Mouse (Mus musculus) hindbrain, embryonic 12.5 days (tissue): ENCODE results near the gene Zfp369. TPM values are rescaled to one million over a fixed set of nuclear protein-coding genes. Genes with fewer than 3 reads are reported as not detected.
"Not testable (repeated sequence)": the region's sequence is repeated elsewhere in the genome, so short reads cannot be mapped to it uniquely, and the experiment has no call there.

Source experiments
- ATAC-seq: fragments of 200-750 bp; cut with Nextera tagmentation; 2 replicates; pipeline ENCODE4 v1.8.0; 2017; ENCODE audit warnings: moderate TSS enrichment; ENCODE audit not compliant: low FRiP score
- H3K27ac ChIP-seq: fragments of 300-500 bp; sonication (generic); 2 replicates; pipeline ENCODE4 v1.5.1; 2016; ENCODE audit warnings: mild to moderate bottlenecking
- H3K27me3 ChIP-seq: fragments of 300-500 bp; sonication (generic); 2 replicates; pipeline ENCODE4 v1.6.1; 2016; ENCODE audit warnings: mild to moderate bottlenecking
- H3K36me3 ChIP-seq: fragments of 300-500 bp; sonication (generic); 2 replicates; pipeline ENCODE4 v1.6.1; 2016; ENCODE audit warnings: mild to moderate bottlenecking
- H3K4me1 ChIP-seq: fragments of 300-500 bp; sonication (generic); 2 replicates; pipeline ENCODE4 v1.6.1; 2016
- H3K4me2 ChIP-seq: fragments of 300-500 bp; sonication (generic); replicated peaks from 2 replicates; pipeline ENCODE4 v1.6.1; 2016; ENCODE audit warnings: mild to moderate bottlenecking
- H3K4me3 ChIP-seq: fragments of 300-500 bp; sonication (generic); 2 replicates; pipeline ENCODE4 v1.5.1; 2016; ENCODE audit warnings: mild to moderate bottlenecking
- H3K9ac ChIP-seq: fragments of 300-500 bp; sonication (generic); 2 replicates; pipeline ENCODE4 v1.6.1; 2016; ENCODE audit warnings: mild to moderate bottlenecking, moderate library complexity
- H3K9me3 ChIP-seq: fragments of 300-500 bp; sonication (generic); replicated peaks from 2 replicates; pipeline ENCODE4 v1.6.1; 2016; ENCODE audit warnings: mild to moderate bottlenecking
- WGBS: fragments of 180-500 bp; shearing (Covaris S2); methylation state at CpG from one replicate; pipeline ENCODE4 v1.1.7; 2016; 5-methylcytosine and 5-hydroxymethylcytosine counted together
- polyA plus RNA-seq: library from polyadenylated mRNA; unstranded; fragments of >200 nt; fragmentation: Nextera tagmentation; extraction: Ambion mirVana; gene quantifications from 2 replicates; pipeline ENCODE4 v1.2.1, GENCODE M21; 2016

Zfp369 gene
- polyA plus RNA-seq, 1 experiment from 2014 or later: 23.3 TPM

GRCm38 (mm10) chr13:65277994-65278382, 626 bp upstream of the Zfp369 start:
- whole genome bisulfite sequencing: 15% methylated on average over 9 of the region's 9 CpGs
- Histone ChIP-seq H3K4me1 (0 out of 2 replicates have a peak, but pooled peaks cover 3% of the 10 kb centered on the region), H3K4me2 (peak overlapping the region; percentile 59), H3K9ac (peak overlapping the region; percentile 71), H3K27me3 (no peaks in the 10 kb centered on the region), H3K36me3 (peaks cover 51% of the 10 kb centered on the region), H3K4me3 (peak overlapping the region; percentile 61), H3K9me3 (peaks cover 30% of the 10 kb centered on the region), H3K27ac (peak overlapping the region; percentile 90)
- ATAC-seq: peak; percentile 49

GRCm38 (mm10) chr13:65286771-65287170, 8.2 kb downstream of the Zfp369 start:
- WGBS: 87% methylated on average over 2 of the region's 2 CpGs
- H3K9ac ChIP-seq: no peak overlapping the region
- no peak overlapping the region for H3K4me2 ChIP-seq
- no peak for ATAC-seq
- no peaks in the 10 kb centered on the region for H3K27me3 ChIP-seq
- no peak overlapping the region for H3K4me3 ChIP-seq
- H3K36me3 ChIP-seq: peaks cover 82% of the 10 kb centered on the region
- no peaks in the 10 kb centered on the region for H3K4me1 ChIP-seq
- peaks cover 66% of the 10 kb centered on the region for H3K9me3 ChIP-seq
- no peak overlapping the region for H3K27ac ChIP-seq

- Histone ChIP-seq H3K9ac (no peak overlapping the region), H3K4me3 (no peak overlapping the region), H3K27me3 (no peaks in the 10 kb centered on the region), H3K9me3 (peaks cover 79% of the 10 kb centered on the region), H3K27ac (no peak overlapping the region), H3K4me1 (no peaks in the 10 kb centered on the region), H3K36me3 (peaks cover 76% of the 10 kb centered on the region), H3K4me2 (no peak overlapping the region)
- WGBS: 93% methylated on average over 4 of the region's 4 CpGs
- ATAC-seq: no peak
These were observed 17.7 kb downstream of the Zfp369 start for GRCm38 (mm10) chr13:65296354-65296753.

- H3K27me3 ChIP-seq, H3K9ac ChIP-seq, H3K4me3 ChIP-seq, ATAC-seq, H3K27ac ChIP-seq, H3K4me1 ChIP-seq, H3K36me3 ChIP-seq: not testable (repeated sequence)
- Histone ChIP-seq H3K9me3 (peaks cover 40% of the 10 kb centered on the region), H3K4me2 (peak overlapping the region; percentile 38; the same call in 1 of the 2 replicates)
- WGBS: 36% methylated on average over 12 of the region's 12 CpGs
These were observed 32.2 kb downstream of the Zfp369 start for GRCm38 (mm10) chr13:65310849-65311248.

- H3K4me1 ChIP-seq: no peaks in the 10 kb centered on the region
- H3K36me3 ChIP-seq: no peaks in the 10 kb centered on the region
- peaks cover 36% of the 10 kb centered on the region for H3K9me3 ChIP-seq
- no peak overlapping the region for H3K9ac ChIP-seq
- peak overlapping the region; percentile 38; the same call in 1 of the 2 replicates for H3K4me2 ChIP-seq
- peak; percentile 40; the same call in 1 of the 2 replicates for ATAC-seq
- peak overlapping the region; percentile 11; the same call in 1 of the 2 replicates for H3K4me3 ChIP-seq
- whole genome bisulfite sequencing: 25% methylated on average over 25 of the region's 27 CpGs
- no peak overlapping the region for H3K27ac ChIP-seq
- no peaks in the 10 kb centered on the region for H3K27me3 ChIP-seq
These were observed 32.7 kb downstream of the Zfp369 start for GRCm38 (mm10) chr13:65311311-65311755.

- Histone ChIP-seq H3K27ac (no peak overlapping the region), H3K27me3 (no peaks in the 10 kb centered on the region), H3K4me1 (no peaks in the 10 kb centered on the region), H3K4me3 (no peak overlapping the region), H3K9me3 (peaks cover 31% of the 10 kb centered on the region), H3K36me3 (no peaks in the 10 kb centered on the region), H3K4me2 (no peak overlapping the region), H3K9ac (no peak overlapping the region)
- 0 out of 2 replicates have a peak, but pooled peaks have one; percentile 29 for ATAC-seq
- WGBS: 94% methylated on average over 9 of the region's 9 CpGs
These were observed 33.2 kb downstream of the Zfp369 start for GRCm38 (mm10) chr13:65311826-65312225.

- H3K4me1 ChIP-seq, H3K27ac ChIP-seq, H3K9ac ChIP-seq, H3K27me3 ChIP-seq, H3K4me2 ChIP-seq, H3K4me3 ChIP-seq, ATAC-seq, H3K36me3 ChIP-seq: not testable (repeated sequence)
- H3K9me3 ChIP-seq: peaks cover 12% of the 10 kb centered on the region
- WGBS: 53% methylated on average over 5 of the region's 5 CpGs
These were observed 69.9 kb downstream of the Zfp369 start for GRCm38 (mm10) chr13:65348501-65348900.

GRCm38 (mm10) chr13:65351768-65352167, 73.2 kb downstream of the Zfp369 start:
- 7% methylated on average over 32 of the region's 33 CpGs for WGBS
- not testable (repeated sequence) for ATAC-seq, H3K4me1 ChIP-seq, H3K27ac ChIP-seq, H3K36me3 ChIP-seq, H3K27me3 ChIP-seq, H3K9ac ChIP-seq
- Histone ChIP-seq H3K4me2 (peak overlapping the region; percentile 34), H3K4me3 (peak overlapping the region; percentile 12; the same call in 1 of the 2 replicates), H3K9me3 (peaks cover 11% of the 10 kb centered on the region)

Other genes with a start within 250 kb of the Zfp369 start
- not detected in 2 replicates for gene Spata31d1c, start 245.8 kb upstream of the Zfp369 start, polyA plus RNA-seq
- gene Prss47, start 226.1 kb upstream of the Zfp369 start, polyA plus RNA-seq: not detected in 2 replicates
- gene Mfsd14b, start 165.8 kb upstream of the Zfp369 start, polyA plus RNA-seq: 47.2 and 47.5 TPM in 2 replicates
- not detected in 2 replicates for gene Olfr465-ps1, start 140.7 kb upstream of the Zfp369 start, polyA plus RNA-seq
- gene Olfr466, start 128.6 kb upstream of the Zfp369 start, polyA plus RNA-seq: not detected in 2 replicates
- gene Nlrp4f, start 72.8 kb upstream of the Zfp369 start, polyA plus RNA-seq: 0.39 TPM in 1 of 2 replicates, not detected in the other
- gene Gm10775, start 19.3 kb upstream of the Zfp369 start, polyA plus RNA-seq: not detected in 2 replicates
- gene Gm10139, start 233.9 kb downstream of the Zfp369 start, polyA plus RNA-seq: not detected in 2 replicates